Mouse (Mus musculus): ENCODE measurements around the gene Lbr. TPM values are rescaled to one million over a fixed set of nuclear protein-coding genes. Genes with fewer than 3 reads are reported as not detected.
A peak's percentile ranks its signal among the peaks of the same experiment; 100 is the strongest.

Gene Lbr
- polyA plus RNA-seq, 1 experiment from 2014 or later, result 155 TPM

DNA sequence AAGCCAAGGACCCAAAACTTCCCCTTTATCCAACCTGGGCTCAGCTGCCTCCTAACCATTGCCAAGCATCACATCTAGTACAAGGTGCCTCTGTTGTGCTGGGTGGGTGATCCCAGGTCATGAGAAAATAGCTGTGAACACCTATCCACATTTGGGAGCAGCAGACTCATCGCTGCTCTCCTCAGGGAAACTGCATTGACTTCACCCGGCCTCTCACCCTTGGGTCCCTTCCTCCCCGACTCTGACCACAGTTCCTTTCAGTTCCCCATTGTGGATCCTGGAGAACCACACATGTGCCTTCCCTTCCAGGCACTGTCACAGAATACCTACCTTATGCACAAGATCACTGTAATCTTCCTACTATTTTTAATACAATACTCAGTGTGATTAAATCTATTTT, 2.9 kb upstream of the Lbr start:
- H3K9me3 ChIP-seq (ENCODE audit: control insufficient read depth, low read length), result no peaks in the 10 kb centered on the region
- no peak for ATAC-seq (ENCODE audit: insufficient read depth, low FRiP score, low TSS enrichment)
- 90% methylated on average over 3 of the region's 3 CpGs for WGBS

DNA sequence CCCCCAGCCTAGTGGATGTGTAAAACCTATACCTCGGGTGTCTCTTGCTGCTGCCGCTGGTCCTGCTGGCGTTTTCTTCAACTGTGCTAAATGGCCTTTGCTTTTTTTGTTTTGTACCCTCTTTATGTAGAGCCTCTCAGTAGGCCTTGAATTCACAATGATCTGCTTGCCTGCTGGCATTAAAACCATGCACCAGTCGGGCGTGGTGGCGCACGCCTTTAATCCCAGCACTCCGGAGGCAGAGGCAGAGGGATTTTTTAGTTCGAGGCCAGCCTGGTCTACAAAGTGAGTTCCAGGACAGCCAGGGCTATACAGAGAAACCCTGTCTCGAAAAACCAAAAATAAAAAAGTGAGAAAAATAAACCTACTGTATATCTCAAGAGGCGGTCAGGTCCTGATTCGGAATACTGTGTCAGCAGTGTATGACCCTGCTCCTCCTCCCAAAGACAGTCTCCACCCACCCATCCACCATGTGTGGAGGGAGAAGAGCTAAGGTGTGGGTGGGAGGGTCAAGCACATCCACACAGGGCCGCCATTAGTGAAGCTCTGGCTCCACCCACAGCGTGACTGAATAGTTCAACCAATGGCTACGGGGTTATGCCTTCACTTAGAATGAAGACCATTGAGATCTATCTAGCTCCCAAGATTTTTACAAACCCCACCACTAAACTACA, 2.2 kb upstream of the Lbr start:
- no peak overlapping the region for H3K27ac ChIP-seq (ENCODE audit: low read depth, low read length)
- no peaks in the 10 kb centered on the region for H3K27me3 ChIP-seq (ENCODE audit: control insufficient read depth, insufficient read depth, low read length)
- peaks cover 10% of the 10 kb centered on the region for H3K4me1 ChIP-seq (ENCODE audit: control insufficient read depth, insufficient read depth, low read length)
- no peak overlapping the region for H3K4me2 ChIP-seq (ENCODE audit: low read depth)
- WGBS, result 78% methylated on average over 15 of the region's 15 CpGs
- H3K36me3 ChIP-seq (ENCODE audit: control insufficient read depth, insufficient read depth, low read length), result no peaks in the 10 kb centered on the region
- H3K9ac ChIP-seq (ENCODE audit: low read length), result no peak overlapping the region
- H3K9me3 ChIP-seq (ENCODE audit: control insufficient read depth, low read length), result no peaks in the 10 kb centered on the region
- no peak for ATAC-seq (ENCODE audit: insufficient read depth, low FRiP score, low TSS enrichment)
- no peak for DNase-seq (ENCODE audit: low spot score)
- H3K4me3 ChIP-seq (ENCODE audit: low read depth, low read length), result no peak overlapping the region

More for the DNA sequence above, 2.9 kb upstream of the Lbr start:
- Histone ChIP-seq H3K4me3 (ENCODE audit: low read depth, low read length) (no peak overlapping the region), H3K27ac (ENCODE audit: low read depth, low read length) (no peak overlapping the region), H3K4me1 (ENCODE audit: control insufficient read depth, insufficient read depth, low read length) (peaks cover 3% of the 10 kb centered on the region; the same call in 1 of the 2 replicates), H3K9ac (ENCODE audit: low read length) (no peak overlapping the region), H3K4me2 (ENCODE audit: low read depth) (no peak overlapping the region), H3K27me3 (ENCODE audit: control insufficient read depth, insufficient read depth, low read length) (no peaks in the 10 kb centered on the region), H3K36me3 (ENCODE audit: control insufficient read depth, insufficient read depth, low read length) (no peaks in the 10 kb centered on the region)
- DNase-seq (ENCODE audit: low spot score), result no peak

DNA sequence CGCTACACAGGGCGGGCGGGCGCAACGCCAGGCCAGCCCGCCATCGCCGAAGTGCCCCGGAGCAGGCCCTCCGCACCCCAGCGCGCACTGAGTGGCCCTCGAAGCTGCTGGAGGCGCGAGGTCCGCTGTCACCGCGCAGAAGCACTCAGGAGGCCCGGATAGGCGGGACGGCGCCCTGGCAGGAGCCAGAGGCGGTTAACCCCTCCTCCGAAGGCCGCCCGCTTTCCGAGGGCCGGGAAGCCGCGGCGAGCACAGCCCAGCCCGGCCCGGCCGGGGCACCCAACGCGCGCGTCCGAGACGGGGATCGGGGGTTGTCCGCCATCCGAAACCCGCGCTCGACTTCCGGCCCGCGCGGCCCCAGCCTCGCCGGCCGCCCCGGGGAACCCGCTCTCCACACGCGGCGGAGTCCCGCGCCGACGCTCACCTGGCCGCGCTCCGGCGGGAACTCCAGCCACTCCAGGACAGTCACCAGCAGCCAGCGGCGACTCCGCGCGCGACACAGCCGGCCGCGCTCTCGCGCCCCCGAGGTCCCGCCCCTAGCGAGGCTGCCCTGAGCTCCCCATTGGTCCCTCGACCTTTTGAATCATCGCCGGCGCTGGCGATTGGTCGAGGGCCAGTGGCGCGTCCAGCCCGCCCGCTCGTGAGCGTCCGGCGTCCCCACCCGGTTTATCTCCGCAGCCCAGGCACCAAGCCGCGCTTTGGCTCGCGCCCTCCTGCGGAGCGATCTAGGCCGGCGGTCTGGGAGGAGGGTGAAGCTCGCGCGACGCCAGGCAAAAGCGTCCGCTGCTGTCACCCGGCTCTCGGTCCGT, 778 bp downstream of the Lbr start:
- Histone ChIP-seq H3K4me1 (ENCODE audit: control insufficient read depth, insufficient read depth, low read length) (peaks cover 17% of the 10 kb centered on the region), H3K4me3 (ENCODE audit: low read depth, low read length) (peak overlapping the region; percentile 89), H3K9me3 (ENCODE audit: control insufficient read depth, low read length) (no peaks in the 10 kb centered on the region), H3K4me2 (ENCODE audit: low read depth) (peak overlapping the region; percentile 62), H3K36me3 (ENCODE audit: control insufficient read depth, insufficient read depth, low read length) (no peaks in the 10 kb centered on the region), H3K9ac (ENCODE audit: low read length) (peak overlapping the region; percentile 94), H3K27ac (ENCODE audit: low read depth, low read length) (peak overlapping the region; percentile 92), H3K27me3 (ENCODE audit: control insufficient read depth, insufficient read depth, low read length) (no peaks in the 10 kb centered on the region)
- DNase-seq (ENCODE audit: low spot score), result peak; percentile 97
- WGBS, result under 1% methylated on average over 93 of the region's 113 CpGs
- peak; percentile 99 for ATAC-seq (ENCODE audit: insufficient read depth, low FRiP score, low TSS enrichment)

DNA sequence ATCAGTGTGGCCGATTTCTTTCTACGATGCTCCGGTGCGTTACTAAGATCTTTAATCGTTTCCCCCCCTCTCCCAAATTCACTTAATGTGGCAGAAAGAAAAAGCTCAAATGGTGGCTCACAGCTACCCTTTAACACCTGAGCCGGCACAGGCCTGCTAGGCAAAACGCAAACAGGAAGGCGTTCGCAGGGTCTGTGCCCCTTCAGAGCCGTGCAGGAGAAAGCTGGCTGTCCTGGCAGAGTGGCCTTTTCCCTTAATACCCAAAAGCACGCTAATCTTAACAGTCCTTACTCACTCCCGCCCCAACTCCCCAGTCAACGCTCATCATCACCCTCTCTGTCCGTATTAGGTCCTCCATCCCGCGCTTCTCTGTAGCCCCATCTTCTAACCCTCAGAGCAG, 1.4 kb downstream of the Lbr start:
- Histone ChIP-seq H3K36me3 (ENCODE audit: control insufficient read depth, insufficient read depth, low read length) (no peaks in the 10 kb centered on the region; the same call in 1 of the 2 replicates), H3K4me3 (ENCODE audit: low read depth, low read length) (peak overlapping the region; percentile 89), H3K27ac (ENCODE audit: low read depth, low read length) (peak overlapping the region; percentile 92), H3K4me1 (ENCODE audit: control insufficient read depth, insufficient read depth, low read length) (peaks cover 17% of the 10 kb centered on the region), H3K9me3 (ENCODE audit: control insufficient read depth, low read length) (no peaks in the 10 kb centered on the region), H3K9ac (ENCODE audit: low read length) (peak overlapping the region; percentile 94), H3K27me3 (ENCODE audit: control insufficient read depth, insufficient read depth, low read length) (no peaks in the 10 kb centered on the region), H3K4me2 (ENCODE audit: low read depth) (peak overlapping the region; percentile 62)
- WGBS, result under 1% methylated on average over 16 of the region's 16 CpGs
- DNase-seq (ENCODE audit: low spot score), result no peak
- ATAC-seq (ENCODE audit: insufficient read depth, low FRiP score, low TSS enrichment), result no peak

DNA sequence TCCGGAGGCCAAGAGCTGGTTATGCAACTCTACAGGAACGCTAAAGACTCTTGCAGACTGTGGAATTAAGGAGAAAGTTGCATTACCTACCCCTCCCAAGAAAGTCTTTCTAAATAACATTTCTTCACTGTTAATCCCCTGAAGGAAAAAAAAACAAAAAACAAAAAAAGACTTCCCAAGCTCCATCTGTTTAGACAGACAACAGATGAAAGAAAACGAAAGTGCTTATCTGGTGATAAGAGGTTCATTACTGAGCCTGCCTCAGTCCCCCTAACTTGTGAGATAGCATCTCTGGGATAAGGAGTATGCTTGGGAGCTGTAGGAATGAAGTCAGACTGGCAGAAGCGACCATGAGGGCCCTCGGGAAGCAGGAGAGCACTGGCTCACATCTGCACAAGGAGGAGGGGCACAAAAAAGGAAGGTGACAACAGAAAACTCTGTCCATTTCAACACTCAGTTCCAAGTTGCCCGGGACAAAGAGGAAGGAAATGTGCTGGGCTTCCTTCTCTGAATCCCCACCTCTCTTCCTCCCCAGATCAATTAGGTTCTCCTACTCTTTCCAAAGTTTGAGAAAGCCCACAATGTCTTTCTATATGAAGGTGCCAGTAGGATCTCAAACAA, 3.0 kb downstream of the Lbr start:
- peaks cover 9% of the 10 kb centered on the region for H3K36me3 ChIP-seq (ENCODE audit: control insufficient read depth, insufficient read depth, low read length)
- H3K4me2 ChIP-seq (ENCODE audit: low read depth), result peak overlapping the region; percentile 62
- peak overlapping the region; percentile 21 for H3K4me3 ChIP-seq (ENCODE audit: low read depth, low read length)
- no peak for DNase-seq (ENCODE audit: low spot score)
- 27% methylated on average over 6 of the region's 6 CpGs for WGBS
- H3K9ac ChIP-seq (ENCODE audit: low read length), result peak overlapping the region; percentile 22; the same call in 1 of the 2 replicates
- no peaks in the 10 kb centered on the region for H3K9me3 ChIP-seq (ENCODE audit: control insufficient read depth, low read length)
- H3K27me3 ChIP-seq (ENCODE audit: control insufficient read depth, insufficient read depth, low read length), result no peaks in the 10 kb centered on the region
- H3K27ac ChIP-seq (ENCODE audit: low read depth, low read length), result no peak overlapping the region
- peaks cover 17% of the 10 kb centered on the region for H3K4me1 ChIP-seq (ENCODE audit: control insufficient read depth, insufficient read depth, low read length)
- ATAC-seq (ENCODE audit: insufficient read depth, low FRiP score, low TSS enrichment), result no peak

DNA sequence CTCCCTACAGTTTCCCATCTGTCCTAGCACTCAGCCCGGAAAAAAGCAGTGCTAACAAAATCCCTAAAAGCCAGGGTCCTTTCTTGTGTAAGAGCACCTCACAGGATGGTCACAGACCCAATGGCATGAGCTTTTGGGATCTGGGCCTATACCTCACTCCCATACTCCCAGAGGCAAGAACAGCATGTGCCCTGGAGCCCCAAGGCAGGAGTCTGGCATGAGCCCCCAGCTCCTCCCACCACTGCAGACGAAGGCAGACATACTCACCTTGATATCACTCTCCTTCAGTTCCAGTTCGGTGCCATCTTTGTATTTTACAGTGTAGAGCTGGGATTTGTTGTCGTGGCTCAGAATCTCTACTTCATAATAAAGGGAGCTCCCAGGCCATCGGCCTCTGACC, 4.7 kb downstream of the Lbr start:
- ATAC-seq (ENCODE audit: insufficient read depth, low FRiP score, low TSS enrichment), result no peak

DNA sequence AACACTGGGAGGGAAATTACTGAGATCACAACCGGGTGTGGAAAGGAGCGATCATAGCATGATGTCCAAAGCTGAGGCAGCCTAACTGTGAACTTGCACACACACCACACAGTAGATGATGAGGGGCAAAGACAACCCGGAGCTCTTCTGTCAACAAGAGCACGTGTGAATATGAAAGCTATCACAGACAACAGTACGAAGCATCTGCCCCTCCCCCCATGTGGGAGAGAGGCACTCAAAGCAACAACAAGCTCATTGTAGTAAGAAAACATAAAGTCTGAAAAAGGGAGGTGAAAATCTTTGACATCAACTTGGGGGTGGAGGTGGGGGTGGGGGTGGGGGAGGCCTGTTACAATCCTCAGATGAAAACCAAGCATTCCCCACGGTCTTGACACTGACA, 9.7 kb downstream of the Lbr start:
- H3K4me2 ChIP-seq (ENCODE audit: low read depth), result no peak overlapping the region
- no peaks in the 10 kb centered on the region for H3K9me3 ChIP-seq (ENCODE audit: control insufficient read depth, low read length)
- H3K4me1 ChIP-seq (ENCODE audit: control insufficient read depth, insufficient read depth, low read length), result no peaks in the 10 kb centered on the region
- ATAC-seq (ENCODE audit: insufficient read depth, low FRiP score, low TSS enrichment), result no peak
- WGBS, result 92% methylated on average over 6 of the region's 6 CpGs
- no peak overlapping the region for H3K4me3 ChIP-seq (ENCODE audit: low read depth, low read length)
- H3K27ac ChIP-seq (ENCODE audit: low read depth, low read length), result no peak overlapping the region
- no peaks in the 10 kb centered on the region for H3K27me3 ChIP-seq (ENCODE audit: control insufficient read depth, insufficient read depth, low read length)
- no peak overlapping the region for H3K9ac ChIP-seq (ENCODE audit: low read length)
- H3K36me3 ChIP-seq (ENCODE audit: control insufficient read depth, insufficient read depth, low read length), result peaks cover 33% of the 10 kb centered on the region
- no peak for DNase-seq (ENCODE audit: low spot score)

More for the DNA sequence above, 4.7 kb downstream of the Lbr start:
- no peak for DNase-seq (ENCODE audit: low spot score)
- WGBS, result 90% methylated on average over 5 of the region's 5 CpGs
- Histone ChIP-seq H3K4me2 (ENCODE audit: low read depth) (no peak overlapping the region), H3K9me3 (ENCODE audit: control insufficient read depth, low read length) (no peaks in the 10 kb centered on the region), H3K27me3 (ENCODE audit: control insufficient read depth, insufficient read depth, low read length) (no peaks in the 10 kb centered on the region), H3K9ac (ENCODE audit: low read length) (no peak overlapping the region), H3K27ac (ENCODE audit: low read depth, low read length) (no peak overlapping the region), H3K4me3 (ENCODE audit: low read depth, low read length) (no peak overlapping the region), H3K4me1 (ENCODE audit: control insufficient read depth, insufficient read depth, low read length) (peaks cover 17% of the 10 kb centered on the region), H3K36me3 (ENCODE audit: control insufficient read depth, insufficient read depth, low read length) (peaks cover 10% of the 10 kb centered on the region)

DNA sequence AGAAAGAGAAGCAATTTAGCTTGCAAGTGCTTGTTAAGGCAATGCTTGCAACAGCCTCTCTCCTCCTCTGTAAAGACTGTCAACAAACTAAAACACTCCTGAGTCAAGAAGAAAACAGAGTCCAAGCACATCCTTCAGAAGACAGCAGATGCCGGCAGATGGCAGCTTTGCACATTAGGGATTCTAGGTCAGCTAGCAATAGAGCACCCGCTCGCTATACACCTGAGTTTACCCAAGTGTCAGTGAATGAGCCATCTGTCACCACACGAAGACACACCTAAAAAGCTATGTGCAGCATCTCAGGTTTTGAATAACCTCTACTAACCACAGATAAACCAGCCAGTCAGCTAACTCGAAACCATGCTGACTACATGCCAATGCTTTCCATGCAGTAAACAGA, 10.1 kb downstream of the Lbr start:
- Histone ChIP-seq H3K36me3 (ENCODE audit: control insufficient read depth, insufficient read depth, low read length) (peaks cover 37% of the 10 kb centered on the region), H3K4me1 (ENCODE audit: control insufficient read depth, insufficient read depth, low read length) (no peaks in the 10 kb centered on the region), H3K9ac (ENCODE audit: low read length) (no peak overlapping the region), H3K27ac (ENCODE audit: low read depth, low read length) (no peak overlapping the region), H3K4me2 (ENCODE audit: low read depth) (no peak overlapping the region), H3K27me3 (ENCODE audit: control insufficient read depth, insufficient read depth, low read length) (no peaks in the 10 kb centered on the region), H3K4me3 (ENCODE audit: low read depth, low read length) (no peak overlapping the region), H3K9me3 (ENCODE audit: control insufficient read depth, low read length) (no peaks in the 10 kb centered on the region)
- DNase-seq (ENCODE audit: low spot score), result no peak
- no peak for ATAC-seq (ENCODE audit: insufficient read depth, low FRiP score, low TSS enrichment)
- 89% methylated on average over 5 of the region's 5 CpGs for WGBS

Data from neural tube, embryonic 11.5 days (tissue).